Mouse (Mus musculus) limb, embryonic 15.5 days (tissue): ENCODE data around the gene Sumo2. TPM values are rescaled to one million over a fixed set of nuclear protein-coding genes. Genes with fewer than 3 reads are reported as not detected.
A peak's percentile ranks its signal among the peaks of the same experiment; 100 is the strongest.
"Not testable (repeated sequence)": the region's sequence is repeated elsewhere in the genome, so short reads cannot be mapped to it uniquely, and the experiment has no call there.

Source experiments
- ATAC-seq: fragments of 200-750 bp; cut with Nextera tagmentation; 2 replicates; pipeline ENCODE4 v1.8.0; 2017; ENCODE audit warnings: low read depth, moderate TSS enrichment; ENCODE audit not compliant: insufficient number of reproducible peaks, low FRiP score, low TSS enrichment
- H3K27ac ChIP-seq: fragments of 300-500 bp; sonication (generic); 2 replicates; pipeline ENCODE4 v1.5.1; 2015; ENCODE audit warnings: moderate library complexity, mild to moderate bottlenecking, inconsistent platforms
- H3K27me3 ChIP-seq: fragments of 300-500 bp; sonication (generic); 2 replicates; pipeline ENCODE4 v1.6.1; 2015; ENCODE audit warnings: inconsistent platforms
- H3K36me3 ChIP-seq: fragments of 300-500 bp; sonication (generic); 2 replicates; pipeline ENCODE4 v1.6.1; 2015; ENCODE audit warnings: inconsistent platforms
- H3K4me1 ChIP-seq: fragments of 300-500 bp; sonication (generic); 2 replicates; pipeline ENCODE4 v1.6.1; 2015; ENCODE audit warnings: inconsistent platforms
- H3K4me2 ChIP-seq: fragments of 300-500 bp; sonication (generic); 2 replicates; pipeline ENCODE4 v1.6.1; 2015; ENCODE audit warnings: mild to moderate bottlenecking, inconsistent platforms
- H3K4me3 ChIP-seq: fragments of 300-500 bp; sonication (generic); 2 replicates; pipeline ENCODE4 v1.5.1; 2015; ENCODE audit warnings: mild to moderate bottlenecking, inconsistent platforms
- H3K9ac ChIP-seq: fragments of 300-500 bp; sonication (generic); 2 replicates; pipeline ENCODE4 v1.6.1; 2015; ENCODE audit warnings: inconsistent platforms
- H3K9me3 ChIP-seq: fragments of 300-500 bp; sonication (generic); 2 replicates; pipeline ENCODE4 v1.6.1; 2016; ENCODE audit warnings: inconsistent platforms
- WGBS: fragments of 180-500 bp; shearing (Covaris S2); methylation state at CpG from one replicate; pipeline ENCODE4 v1.1.7; 2015; 5-methylcytosine and 5-hydroxymethylcytosine counted together
- polyA plus RNA-seq: library from polyadenylated mRNA; unstranded; fragments of >200 nt; fragmentation: Nextera tagmentation; extraction: Ambion mirVana; gene quantifications from 2 replicates; pipeline ENCODE4 v1.2.1, GENCODE M21; 2015

Sumo2 gene
- polyA plus RNA-seq, 1 experiment from 2014 or later, result 837 TPM

DNA sequence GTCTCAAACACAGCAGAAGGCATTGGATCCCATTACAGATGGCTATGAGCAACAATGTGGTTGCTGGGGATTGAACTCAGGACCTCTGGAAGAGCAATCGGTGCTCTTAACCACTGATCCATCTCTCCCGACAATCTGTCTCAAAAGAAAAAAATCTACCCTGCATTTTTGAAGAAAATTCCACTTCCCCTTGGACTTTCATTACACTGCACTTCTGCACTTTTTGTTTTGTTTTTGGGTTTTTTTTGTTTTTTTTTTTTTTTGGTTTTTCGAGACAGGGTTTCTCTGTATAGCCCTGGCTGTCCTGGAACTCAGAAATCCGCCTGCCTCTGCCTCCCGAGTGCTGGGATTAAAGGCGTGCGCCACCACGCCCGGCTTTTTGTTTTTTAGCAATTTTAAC, 39.5 kb downstream of the Sumo2 start:
- H3K36me3 ChIP-seq, result peaks cover 47% of the 10 kb centered on the region
- H3K9me3 ChIP-seq, H3K9ac ChIP-seq, H3K4me1 ChIP-seq, ATAC-seq, H3K4me2 ChIP-seq, H3K27ac ChIP-seq, H3K4me3 ChIP-seq, H3K27me3 ChIP-seq: not testable (repeated sequence)
- 91% methylated on average over 9 of the region's 9 CpGs for WGBS

DNA sequence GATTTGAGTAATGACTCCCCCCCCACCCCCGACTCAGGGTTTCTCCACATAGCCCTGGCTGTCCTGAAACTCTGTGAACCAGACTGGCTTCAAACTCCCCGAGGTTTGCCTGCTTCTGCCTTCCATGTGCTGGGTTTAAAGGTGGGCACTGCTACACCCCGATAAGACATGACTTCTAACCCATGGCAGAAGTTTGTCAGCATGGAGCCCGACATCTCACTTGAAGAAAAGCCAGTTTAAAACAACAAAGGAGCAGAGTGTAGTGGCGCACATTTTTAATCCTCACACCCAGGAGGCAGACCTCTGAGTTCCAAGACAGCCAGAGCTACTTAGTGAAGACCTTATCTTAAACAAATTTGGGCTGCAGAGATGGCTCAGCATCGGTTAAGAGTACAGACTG, 43.7 kb downstream of the Sumo2 start:
- no peaks in the 10 kb centered on the region for H3K27me3 ChIP-seq
- H3K4me2 ChIP-seq, result peak overlapping the region; percentile 83
- H3K9ac ChIP-seq, result no peak overlapping the region
- no peak overlapping the region for H3K27ac ChIP-seq
- peaks cover 17% of the 10 kb centered on the region for H3K4me1 ChIP-seq
- peaks cover 21% of the 10 kb centered on the region for H3K36me3 ChIP-seq
- 39% methylated on average over 6 of the region's 6 CpGs for WGBS
- H3K9me3 ChIP-seq, result no peaks in the 10 kb centered on the region
- peak overlapping the region; percentile 74 for H3K4me3 ChIP-seq
- no peak for ATAC-seq

DNA sequence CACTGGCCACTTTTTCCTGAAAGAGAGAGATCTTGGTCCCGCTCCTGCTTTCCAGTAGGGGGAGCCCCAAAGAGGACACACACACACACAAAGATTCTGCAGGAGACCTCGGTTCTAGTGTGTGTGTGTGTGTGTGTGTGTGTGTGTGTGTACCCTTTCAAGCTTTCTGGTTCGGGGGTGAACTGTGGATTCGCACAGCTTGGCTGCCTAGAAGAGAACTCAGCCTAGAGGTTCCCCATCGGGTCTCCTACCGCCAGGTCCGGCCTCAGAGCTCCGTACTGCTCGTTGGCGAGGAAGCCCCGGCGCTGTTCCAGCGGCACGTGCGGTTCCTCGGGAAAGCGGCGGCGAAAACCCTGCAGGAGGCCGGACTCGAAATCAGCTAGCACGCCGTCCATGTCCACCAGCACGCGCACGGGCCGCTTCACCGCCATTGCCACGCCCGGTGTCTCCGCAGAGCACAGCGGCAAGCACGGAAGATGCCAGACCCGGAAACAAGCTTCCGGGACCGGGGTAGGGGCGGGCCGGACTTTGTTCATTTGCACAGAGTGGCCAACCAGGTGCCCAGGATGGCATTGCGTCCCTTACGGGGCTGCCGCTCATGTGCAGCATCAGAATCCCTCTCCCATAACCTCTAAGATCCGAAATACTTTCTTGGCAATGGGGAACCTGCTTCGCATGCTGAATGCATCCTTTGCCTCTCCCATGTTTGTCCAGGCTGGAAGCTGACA, 44.6 kb downstream of the Sumo2 start, which contains the start of gene Nt5c:
TSS of gene Nt5c (minus strand) at position 507 of the 728 bp plus-strand sequence.
- peaks cover 17% of the 10 kb centered on the region for H3K4me1 ChIP-seq
- H3K36me3 ChIP-seq, result peaks cover 15% of the 10 kb centered on the region
- H3K4me3 ChIP-seq, result peak within 1 kb of the TSS; percentile 74
- H3K27me3 ChIP-seq, result no peaks in the 10 kb centered on the region
- WGBS, result 1% methylated on average over 43 of the region's 43 CpGs
- H3K4me2 ChIP-seq, result peak within 1 kb of the TSS; percentile 83
- H3K27ac ChIP-seq, result peak within 1 kb of the TSS; percentile 89
- H3K9me3 ChIP-seq, result no peaks in the 10 kb centered on the region
- peak within 1 kb of the TSS; percentile 65 for H3K9ac ChIP-seq
- ATAC-seq, result peak; percentile 85

- H3K27me3 ChIP-seq, result no peaks in the 10 kb centered on the region
- peak overlapping the region; percentile 65 for H3K9ac ChIP-seq
- peaks cover 17% of the 10 kb centered on the region for H3K36me3 ChIP-seq
- H3K4me3 ChIP-seq, result peak overlapping the region; percentile 74
- H3K4me2 ChIP-seq, result peak overlapping the region; percentile 83
- WGBS, result 22% methylated on average over 25 of the region's 25 CpGs
- H3K9me3 ChIP-seq, result no peaks in the 10 kb centered on the region
- peak overlapping the region; percentile 89; the same call in 1 of the 2 replicates for H3K27ac ChIP-seq
- H3K4me1 ChIP-seq, result peaks cover 17% of the 10 kb centered on the region
- 0 out of 2 replicates have a peak, but pooled peaks have one; percentile 17 for ATAC-seq
These were observed 45.4 kb downstream of the Sumo2 start for GRCm38 (mm10) chr11:115490441-115491355.

GRCm38 (mm10) chr11:115488551-115489104, 47.4 kb downstream of the Sumo2 start:
- peaks cover 18% of the 10 kb centered on the region for H3K4me1 ChIP-seq
- no peaks in the 10 kb centered on the region for H3K9me3 ChIP-seq
- H3K4me2 ChIP-seq, result no peak overlapping the region
- WGBS, result 85% methylated on average over 19 of the region's 19 CpGs
- no peak overlapping the region for H3K9ac ChIP-seq
- ATAC-seq, result no peak
- H3K27ac ChIP-seq, result no peak overlapping the region
- peaks cover 17% of the 10 kb centered on the region for H3K36me3 ChIP-seq
- H3K4me3 ChIP-seq, result no peak overlapping the region
- no peaks in the 10 kb centered on the region for H3K27me3 ChIP-seq

DNA sequence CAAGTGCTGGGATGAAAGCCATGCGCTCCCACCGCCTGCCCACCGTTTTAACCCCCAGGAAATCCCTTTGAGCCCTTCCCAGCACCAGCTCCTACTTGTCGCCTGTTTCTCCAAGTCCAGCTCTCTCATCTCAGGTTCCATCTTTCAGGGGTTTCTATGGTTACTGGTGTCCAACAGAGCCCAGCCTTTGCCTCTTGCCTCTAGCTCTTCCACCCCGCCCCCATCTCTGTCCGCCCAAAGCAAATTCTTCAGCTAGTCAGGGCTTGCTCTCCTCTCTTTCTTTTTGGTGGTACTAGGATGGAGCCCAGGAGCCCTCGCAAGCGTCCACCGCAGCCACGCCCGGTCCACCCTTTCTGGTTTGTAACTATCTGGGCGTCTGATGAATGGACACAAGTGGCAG, 50.9 kb downstream of the Sumo2 start:
- 60% methylated on average over 12 of the region's 12 CpGs for WGBS
- H3K4me3 ChIP-seq, result no peak overlapping the region
- no peak overlapping the region for H3K9ac ChIP-seq
- 0 out of 2 replicates have a peak, but pooled peaks have one; percentile 2 for ATAC-seq
- no peaks in the 10 kb centered on the region for H3K9me3 ChIP-seq
- no peak overlapping the region; the same call in 1 of the 2 replicates for H3K27ac ChIP-seq
- peaks cover 24% of the 10 kb centered on the region for H3K36me3 ChIP-seq
- H3K4me2 ChIP-seq, result no peak overlapping the region
- H3K4me1 ChIP-seq, result peaks cover 3% of the 10 kb centered on the region; the same call in 1 of the 2 replicates
- no peaks in the 10 kb centered on the region for H3K27me3 ChIP-seq

- no peak overlapping the region for H3K4me2 ChIP-seq
- no peak overlapping the region for H3K4me3 ChIP-seq
- 0 out of 2 replicates have a peak, but pooled peaks cover 3% of the 10 kb centered on the region for H3K4me1 ChIP-seq
- H3K9me3 ChIP-seq, result no peaks in the 10 kb centered on the region
- ATAC-seq, result no peak
- no peaks in the 10 kb centered on the region for H3K27me3 ChIP-seq
- peaks cover 18% of the 10 kb centered on the region for H3K36me3 ChIP-seq
- no peak overlapping the region for H3K9ac ChIP-seq
- WGBS, result 19% methylated on average over 6 of the region's 6 CpGs
- H3K27ac ChIP-seq, result no peak overlapping the region
These were observed 52.4 kb downstream of the Sumo2 start for GRCm38 (mm10) chr11:115483726-115484125.

- Histone ChIP-seq H3K4me1 (0 out of 2 replicates have a peak, but pooled peaks cover 3% of the 10 kb centered on the region), H3K27me3 (no peaks in the 10 kb centered on the region), H3K9me3 (no peaks in the 10 kb centered on the region), H3K27ac (no peak overlapping the region), H3K9ac (no peak overlapping the region), H3K4me2 (no peak overlapping the region), H3K4me3 (no peak overlapping the region), H3K36me3 (peaks cover 14% of the 10 kb centered on the region)
- 67% methylated on average over 11 of the region's 11 CpGs for WGBS
- ATAC-seq, result no peak
These were observed 52.8 kb downstream of the Sumo2 start for GRCm38 (mm10) chr11:115483278-115483677.

- Histone ChIP-seq H3K4me3 (no peak overlapping the region), H3K27me3 (no peaks in the 10 kb centered on the region), H3K9me3 (no peaks in the 10 kb centered on the region), H3K27ac (no peak overlapping the region), H3K36me3 (peaks cover 14% of the 10 kb centered on the region), H3K9ac (no peak overlapping the region), H3K4me1 (peaks cover 5% of the 10 kb centered on the region), H3K4me2 (no peak overlapping the region)
- 83% methylated on average over 6 of the region's 6 CpGs for WGBS
- no peak for ATAC-seq
These were observed 54.4 kb downstream of the Sumo2 start for GRCm38 (mm10) chr11:115481553-115482259.

DNA sequence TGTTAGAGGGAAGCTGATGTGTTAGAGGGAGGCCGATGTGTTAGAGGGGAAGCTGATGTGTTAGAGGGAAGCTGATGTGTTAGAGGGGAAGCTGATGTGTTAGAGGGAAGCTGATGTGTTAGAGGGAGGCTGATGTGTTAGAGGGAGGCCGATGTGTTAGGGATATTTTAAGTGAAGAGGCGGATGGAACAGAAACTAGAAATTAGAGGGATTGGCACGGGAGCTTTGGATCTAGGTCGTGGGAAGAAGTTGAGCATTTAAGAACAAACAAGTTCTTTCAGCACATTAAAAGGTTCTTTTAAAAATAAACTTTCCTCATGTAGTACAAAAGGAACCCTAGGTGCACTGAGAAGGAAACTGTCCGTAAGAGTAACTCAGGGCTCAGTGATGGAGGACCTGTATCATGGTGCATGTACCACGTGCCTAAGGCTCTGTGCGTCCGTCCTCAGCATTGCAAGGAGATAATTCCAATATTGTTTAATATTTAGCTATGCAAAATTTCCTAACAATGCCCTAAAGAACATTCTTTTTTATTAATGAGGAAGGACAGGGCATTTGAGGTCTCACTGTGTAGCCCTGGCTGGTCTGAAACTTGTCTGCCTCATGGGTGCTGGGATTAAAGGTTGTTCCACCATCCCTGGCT, 57.7 kb downstream of the Sumo2 start:
- no peak overlapping the region for H3K4me3 ChIP-seq
- no peak overlapping the region for H3K9ac ChIP-seq
- no peak overlapping the region for H3K27ac ChIP-seq
- no peaks in the 10 kb centered on the region for H3K9me3 ChIP-seq
- no peak overlapping the region for H3K4me2 ChIP-seq
- WGBS, result 86% methylated on average over 9 of the region's 9 CpGs
- H3K36me3 ChIP-seq, result peaks cover 11% of the 10 kb centered on the region
- no peak for ATAC-seq
- H3K4me1 ChIP-seq, result peaks cover 22% of the 10 kb centered on the region
- H3K27me3 ChIP-seq, result no peaks in the 10 kb centered on the region

DNA sequence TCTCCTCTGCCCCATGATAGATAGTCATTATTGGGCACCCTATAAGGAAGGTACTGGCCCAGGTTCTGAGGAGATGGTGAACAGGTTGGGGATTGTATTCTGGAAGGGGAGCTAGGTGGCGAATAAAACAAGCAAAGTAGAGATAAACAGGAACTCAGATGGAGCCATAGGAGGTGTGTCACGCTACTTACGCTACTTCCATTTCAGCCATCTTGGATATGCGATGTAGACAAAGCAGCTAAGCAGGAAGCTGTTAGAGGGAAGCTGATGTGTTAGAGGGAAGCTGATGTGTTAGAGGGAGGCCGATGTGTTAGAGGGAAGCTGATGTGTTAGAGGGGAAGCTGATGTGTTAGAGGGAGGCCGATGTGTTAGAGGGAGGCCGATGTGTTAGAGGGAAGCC, 58.7 kb downstream of the Sumo2 start:
- not testable (repeated sequence) for H3K9me3 ChIP-seq, H3K4me2 ChIP-seq, H3K4me3 ChIP-seq, H3K27ac ChIP-seq, H3K27me3 ChIP-seq, ATAC-seq, H3K9ac ChIP-seq
- H3K36me3 ChIP-seq, result peaks cover 11% of the 10 kb centered on the region
- 82% methylated on average over 7 of the region's 7 CpGs for WGBS
- H3K4me1 ChIP-seq, result peaks cover 22% of the 10 kb centered on the region
